Mouse (Mus musculus) embryonic stem cell, embryonic (primary cell): ENCODE results near the gene Immt.

Experiments used
- CTCF ChIA-PET, 4 experiments: fragments of 300-600 bp in 2 of 4; fragments of 350-600 bp in 2 of 4; sonication (Branson Sonifier 250); formaldehyde crosslinking; loops; one replicate each; lab custom pipeline; 2022; ENCODE audit warnings: inconsistent platforms in 2 of 4; lab: Charles Lee
- POLR2A ChIA-PET, 4 experiments: fragments of 300-600 bp in 2 of 4; fragments of 350-600 bp in 2 of 4; sonication (Branson Sonifier 250); formaldehyde crosslinking; loops; one replicate each; lab custom pipeline; 2022; ENCODE audit warnings: antibody characterized with exemption in 4 of 4, inconsistent platforms in 1 of 4; lab: Charles Lee

Gene Immt

GRCm38 (mm10) chr6:71830690-71831580 lies at the start of gene Immt:
Gene Immt (plus strand): TSS chr6:71831331.
- CTCF ChIA-PET, result interaction anchor here in 1 of 4 experiments (0.7 kb wide), 1 partner anchor 382 kb away, joined by 3 read pairs; no protein-coding TSS in a partner anchor
- POLR2A ChIA-PET, result interaction anchor here (0.5 to 3.7 kb wide), 46 partner anchors 7 to 1023 kb away, joined by 3 to 19 read pairs (median 4); partner anchors contain the start of genes Kdm3a (in 3 of the 4), Krcc1 (in 2 of the 4), Polr1a (in 2 of the 4) and Ptcd3 (in 2 of the 4)

GRCm38 (mm10) chr6:71783165-71783564 lies 48.0 kb upstream of the Immt start:
- ChIA-PET CTCF (interaction anchor here in 1 of 4 experiments (0.5 to 0.7 kb wide), 2 partner anchors 183 to 816 kb away, joined by 3 read pairs; no protein-coding TSS in a partner anchor), POLR2A (interaction anchor here in 2 of 4 experiments (0.5 to 0.6 kb wide), 2 partner anchors 39 to 48 kb away, joined by 4 to 6 read pairs; partner anchors contain the start of gene Immt (in 1 of the 2))

DNA sequence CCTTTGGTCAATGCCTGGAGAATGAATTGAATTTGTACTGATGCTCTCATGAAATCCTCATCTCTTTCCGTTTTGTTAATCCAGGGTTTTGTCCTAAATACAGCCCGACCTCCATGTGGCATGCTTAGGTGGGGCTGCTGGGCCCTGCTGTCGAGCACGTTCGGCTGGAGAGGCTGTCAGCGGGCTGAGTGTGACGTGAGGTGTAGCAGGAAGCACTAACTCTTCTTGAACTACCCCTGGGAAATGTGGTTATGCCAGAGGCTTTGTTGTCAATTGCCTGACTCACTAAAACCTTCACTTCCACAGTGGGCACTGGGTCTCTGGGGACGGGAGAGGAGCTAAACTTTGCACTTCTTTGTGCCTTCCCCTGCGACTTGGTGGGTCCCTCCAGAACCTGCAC lies 42.8 kb upstream of the Immt start:
- POLR2A ChIA-PET, result no interaction called here
- CTCF ChIA-PET, result no interaction called here

DNA sequence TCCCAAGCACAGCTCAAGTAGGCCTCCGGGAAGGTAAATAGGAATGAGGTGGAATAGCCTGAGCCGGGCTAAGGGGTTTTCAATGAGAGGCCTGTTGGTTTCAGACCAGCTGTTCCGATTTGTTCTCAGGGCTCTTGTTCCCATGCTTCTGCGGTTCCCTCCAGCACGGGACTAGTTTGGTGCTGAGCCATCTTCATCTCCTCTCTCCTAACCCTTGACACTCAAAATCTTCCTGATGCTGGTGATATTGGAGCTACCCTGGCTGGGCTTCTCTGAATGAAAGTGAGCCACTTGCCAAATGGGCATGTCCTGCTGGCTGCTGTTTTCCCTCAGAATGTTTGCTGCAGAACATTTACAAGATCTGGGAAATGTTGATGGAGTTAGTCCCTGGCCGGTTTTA lies 39.4 kb upstream of the Immt start:
- POLR2A ChIA-PET, result interaction anchor here in 2 of 4 experiments (0.6 kb wide), 2 partner anchors 37 to 126 kb away, joined by 4 to 7 read pairs; no protein-coding TSS in a partner anchor

GRCm38 (mm10) chr6:71799391-71799790 lies 31.7 kb upstream of the Immt start:
- CTCF ChIA-PET, result interaction anchor here in 1 of 4 experiments (0.6 kb wide), 2 partner anchors 9 to 35 kb away, joined by 3 read pairs; no protein-coding TSS in a partner anchor
- POLR2A ChIA-PET, result interaction anchor here in 2 of 4 experiments (1.2 to 1.3 kb wide), 2 partner anchors 24 to 168 kb away, joined by 3 read pairs; no protein-coding TSS in a partner anchor

More for the DNA sequence above, 39.4 kb upstream of the Immt start:
- CTCF ChIA-PET, result no interaction called here

GRCm38 (mm10) chr6:71801011-71801713 lies 30.0 kb upstream of the Immt start:
- ChIA-PET POLR2A (interaction anchor here in 3 of 4 experiments (0.6 to 2.0 kb wide), 5 partner anchors 8 to 508 kb away, joined by 3 to 6 read pairs (median 3); no protein-coding TSS in a partner anchor), CTCF (interaction anchor here (0.6 to 1.2 kb wide), 5 partner anchors 14 to 770 kb away, joined by 3 to 4 read pairs (median 3); no protein-coding TSS in a partner anchor)

- CTCF ChIA-PET, result interaction anchor here in 1 of 4 experiments (1.2 kb wide), 1 partner anchor 15 kb away, joined by 4 read pairs; no protein-coding TSS in a partner anchor
Observed at GRCm38 (mm10) chr6:71801714-71802094, 29.4 kb upstream of the Immt start.

DNA sequence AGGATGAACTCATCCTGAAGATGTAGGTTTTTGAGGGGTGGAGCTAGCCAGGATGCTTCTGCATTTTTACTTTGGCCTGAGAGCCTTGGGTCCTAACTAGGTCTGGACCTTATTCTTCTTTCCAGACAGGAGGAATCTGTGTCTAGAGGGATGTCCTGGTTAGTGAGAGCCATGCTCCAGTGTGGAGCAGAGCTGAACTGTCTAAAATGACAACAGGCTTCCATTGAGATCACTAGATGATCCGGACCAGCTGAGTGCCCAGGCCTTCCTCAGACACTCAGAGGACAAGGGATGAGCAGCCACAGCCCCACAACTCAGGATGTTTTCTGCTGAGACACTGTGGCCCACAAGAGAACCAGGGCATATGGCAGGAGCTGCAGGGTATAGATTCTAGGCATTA lies 27.5 kb upstream of the Immt start:
- ChIA-PET POLR2A (interaction anchor here in 2 of 4 experiments (0.7 to 1.4 kb wide), 10 partner anchors 14 to 254 kb away, joined by 3 to 8 read pairs (median 4); partner anchors contain the start of genes Immt (in 2 of the 2) and Kdm3a (in 1 of the 2)), CTCF (interaction anchor here (0.5 to 2.0 kb wide), 40 partner anchors 9 to 659 kb away, joined by 3 to 10 read pairs (median 4); partner anchors contain the start of genes Rmnd5a (in 1 of the 4) and Thnsl2 (in 1 of the 4))

More at GRCm38 (mm10) chr6:71801714-71802094, 29.4 kb upstream of the Immt start:
- POLR2A ChIA-PET, result interaction anchor here in 2 of 4 experiments (1.3 to 2.0 kb wide), 2 partner anchors 22 to 508 kb away, joined by 3 to 6 read pairs; no protein-coding TSS in a partner anchor

- POLR2A ChIA-PET, result interaction anchor here (0.6 to 1.4 kb wide), 15 partner anchors 14 to 297 kb away, joined by 3 to 8 read pairs (median 3); partner anchors contain the start of genes Immt (in 2 of the 4), Chmp3 (in 1 of the 4) and Kdm3a (in 1 of the 4)
- CTCF ChIA-PET, result interaction anchor here (0.5 to 2.0 kb wide), 47 partner anchors 9 to 660 kb away, joined by 3 to 10 read pairs (median 4); partner anchors contain the start of genes Rmnd5a (in 1 of the 4) and Thnsl2 (in 1 of the 4)
Observed at GRCm38 (mm10) chr6:71804061-71804829, 26.9 kb upstream of the Immt start.

DNA sequence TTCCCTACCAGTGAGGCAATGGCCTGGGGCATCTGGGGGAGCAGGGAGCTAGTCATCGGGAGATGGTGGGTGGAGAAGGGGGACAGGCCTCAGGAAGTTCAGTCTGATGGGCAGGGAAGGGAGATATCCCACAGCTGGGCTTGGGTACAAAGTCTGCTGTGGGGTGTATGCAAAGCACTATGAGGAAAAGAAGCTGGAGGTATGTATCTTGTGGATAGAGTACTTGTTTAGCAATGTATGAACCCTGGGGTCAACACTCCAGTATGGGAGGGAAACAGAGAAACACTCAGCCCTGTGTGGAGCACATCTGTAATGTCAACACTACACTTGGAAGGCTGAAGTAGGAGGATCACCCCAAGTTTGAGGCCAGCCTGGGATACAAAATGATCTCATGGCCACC lies 24.4 kb upstream of the Immt start:
- ChIA-PET CTCF (no interaction called here), POLR2A (interaction anchor here in 1 of 4 experiments (1.1 kb wide), 1 partner anchor 17 kb away, joined by 3 read pairs; no protein-coding TSS in a partner anchor)

DNA sequence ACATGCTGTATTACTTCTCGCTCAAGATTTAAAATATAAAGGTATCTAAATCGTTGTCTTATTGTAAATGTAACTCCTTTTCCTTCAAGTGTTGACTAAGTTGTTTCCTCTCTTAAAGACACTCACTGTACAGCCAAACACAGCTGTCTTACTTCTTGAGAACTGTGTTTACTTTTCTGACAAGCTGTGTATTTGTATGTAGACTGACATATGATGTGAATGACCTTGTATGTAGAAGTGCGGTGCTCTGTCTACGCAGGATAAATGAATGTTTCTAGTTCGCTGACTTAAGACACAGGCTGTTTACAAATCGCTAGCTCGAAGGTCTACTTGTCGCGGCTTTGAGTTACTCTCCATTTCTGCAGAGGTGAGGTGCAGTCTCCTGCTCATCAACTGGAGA lies 21.2 kb upstream of the Immt start:
- CTCF ChIA-PET, result no interaction called here

GRCm38 (mm10) chr6:71812820-71813219 lies 18.3 kb upstream of the Immt start:
- POLR2A ChIA-PET, result interaction anchor here in 2 of 4 experiments (0.9 to 1.1 kb wide), 3 partner anchors 11 to 372 kb away, joined by 3 to 4 read pairs (median 4); partner anchors contain the start of gene Rmnd5a (in 1 of the 2)
- CTCF ChIA-PET, result interaction anchor here in 2 of 4 experiments (1.1 kb wide), 2 partner anchors 8 to 9 kb away, joined by 3 read pairs; no protein-coding TSS in a partner anchor

More for the DNA sequence above, 21.2 kb upstream of the Immt start:
- POLR2A ChIA-PET, result interaction anchor here in 3 of 4 experiments (0.8 to 2.7 kb wide), 9 partner anchors 8 to 369 kb away, joined by 3 to 13 read pairs (median 4); partner anchors contain the start of genes Immt (in 1 of the 3) and Rmnd5a (in 1 of the 3)

DNA sequence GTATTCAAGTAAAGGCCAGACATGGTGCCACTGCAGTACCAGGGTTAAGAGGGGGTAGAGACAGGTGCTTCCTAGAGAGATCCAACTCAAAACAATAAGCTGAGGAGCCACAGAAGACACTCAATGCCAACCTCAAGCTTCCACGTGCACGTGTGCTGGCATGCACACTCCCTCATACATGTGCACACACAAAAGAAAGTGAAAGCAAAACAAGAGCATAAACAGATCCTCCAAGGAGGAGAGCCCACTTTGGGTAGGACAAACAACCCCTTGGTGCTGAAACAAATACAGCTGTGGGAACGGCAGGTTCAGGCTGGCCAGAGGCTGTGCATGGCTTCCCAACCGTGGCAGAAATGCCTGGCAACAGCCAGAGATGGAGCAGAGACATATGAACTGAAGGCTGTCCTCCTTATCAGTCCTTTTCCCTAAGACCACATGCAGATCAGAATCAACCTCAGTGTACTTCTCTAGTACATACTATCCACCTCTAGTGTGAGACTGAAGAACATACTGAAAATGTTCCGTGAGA lies 11.3 kb upstream of the Immt start:
- ChIA-PET POLR2A (interaction anchor here in 1 of 4 experiments (0.6 kb wide), 1 partner anchor 9 kb away, joined by 4 read pairs; no protein-coding TSS in a partner anchor), CTCF (interaction anchor here in 1 of 4 experiments (1.5 kb wide), 1 partner anchor 16 kb away, joined by 3 read pairs; no protein-coding TSS in a partner anchor)

GRCm38 (mm10) chr6:71823085-71823484 lies 8.0 kb upstream of the Immt start:
- CTCF ChIA-PET, result interaction anchor here in 2 of 4 experiments (0.9 to 1.4 kb wide), 3 partner anchors 19 to 551 kb away, joined by 3 to 8 read pairs (median 4); no protein-coding TSS in a partner anchor
- POLR2A ChIA-PET, result interaction anchor here (0.6 to 3.6 kb wide), 60 partner anchors 8 to 1133 kb away, joined by 3 to 19 read pairs (median 5); partner anchors contain the start of genes Kdm3a (in 3 of the 4), Chmp3 (in 2 of the 4), Krcc1 (in 2 of the 4) and Mat2a (in 1 of the 4)

DNA sequence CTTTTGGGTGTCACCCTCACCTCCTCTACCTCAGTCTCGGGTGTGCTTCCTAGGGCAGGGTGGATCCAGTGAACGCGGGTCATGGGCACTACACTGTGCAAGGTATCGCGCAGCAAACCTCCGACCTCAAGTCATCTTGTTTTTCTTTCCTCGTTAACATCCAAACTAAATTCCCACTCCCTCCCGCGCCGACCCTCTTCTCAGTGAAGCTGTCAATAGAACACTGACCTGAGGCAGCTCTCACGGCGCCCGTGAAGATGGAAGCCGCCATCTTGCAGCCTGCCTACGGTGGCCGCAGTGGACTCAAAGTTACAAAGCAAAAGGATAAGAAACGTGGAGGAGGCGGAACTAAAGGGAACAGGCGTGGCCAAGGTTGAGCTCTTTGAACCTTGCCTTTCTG lies 7.6 kb upstream of the Immt start:
- CTCF ChIA-PET, result interaction anchor here in 2 of 4 experiments (0.5 to 1.4 kb wide), 4 partner anchors 19 to 551 kb away, joined by 3 to 8 read pairs (median 4); no protein-coding TSS in a partner anchor

More for the DNA sequence above, 7.6 kb upstream of the Immt start:
- POLR2A ChIA-PET, result interaction anchor here (0.6 to 3.6 kb wide), 73 partner anchors 8 to 1133 kb away, joined by 3 to 19 read pairs (median 4); partner anchors contain the start of genes Kdm3a (in 3 of the 4), Chmp3 (in 2 of the 4), Krcc1 (in 2 of the 4) and Thnsl2 (in 2 of the 4)
